8 mouse cellular contexts compared by ENCODE assay signal in the genomic region with DNA sequence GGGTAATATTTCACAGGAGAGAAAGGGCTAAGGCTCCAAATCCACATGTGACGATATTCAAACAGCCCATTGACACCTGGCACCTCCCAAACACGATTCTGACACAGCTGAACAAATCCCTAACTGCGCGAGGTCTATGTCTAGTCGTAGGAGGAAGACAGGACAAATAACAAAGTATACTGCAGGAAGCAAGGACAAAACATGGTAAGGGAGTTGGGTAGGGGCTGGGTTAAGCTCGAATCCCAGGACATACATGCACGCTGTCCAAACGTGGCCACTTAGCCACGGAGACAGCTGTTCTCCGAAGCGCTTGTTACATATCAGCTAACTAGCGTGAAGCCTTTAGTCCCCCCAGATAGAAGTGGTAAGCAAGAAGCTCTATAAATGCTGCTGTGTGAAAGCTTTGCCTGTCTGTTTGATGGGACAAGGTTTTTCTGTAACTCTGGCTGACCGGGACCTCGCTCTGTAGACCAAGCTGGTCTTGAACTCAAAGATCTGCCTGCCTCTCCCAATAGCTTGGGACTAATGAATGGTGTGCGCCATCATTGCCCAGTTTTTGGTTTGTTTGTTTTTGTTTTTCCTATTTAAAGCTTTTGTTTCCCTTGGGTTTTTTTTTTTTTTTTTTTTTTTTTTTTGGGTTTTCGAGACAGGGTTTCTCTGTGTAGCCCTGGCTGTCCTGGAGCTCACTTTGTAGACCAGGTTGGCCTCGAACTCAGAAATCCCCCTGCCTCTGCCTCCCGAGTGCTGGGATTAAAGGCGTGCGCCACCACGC. TPM values are rescaled to one million over a fixed set of nuclear protein-coding genes. Genes with fewer than 3 reads are reported as not detected.
DNase-seq lines count a peak whose midpoint lies in the region; ATAC-seq and TF ChIP-seq lines count a peak whose summit lies in the region.

No protein-coding gene starts in this region.

- H3K27ac ChIP-seq in layer of hippocampus, adult 2 months, result peak overlapping the region; percentile 91
- H3K27ac ChIP-seq in cortical plate, adult 2 months (ENCODE audit: insufficient read depth, low read length), result no peak overlapping the region
- H3K27ac ChIP-seq in liver, postnatal 0 days (ENCODE audit: low read depth), result peak overlapping the region; percentile 99

- H3K9ac ChIP-seq in liver, postnatal 0 days (replicated peaks), result peak overlapping the region; percentile 100

- H3K4me2 ChIP-seq in liver, postnatal 0 days (ENCODE audit: low read depth, low read length), result peak overlapping the region; percentile 87

- peak overlapping the region; percentile 66 for H3K4me3 ChIP-seq in layer of hippocampus, adult 2 months
- peak overlapping the region; percentile 26 for H3K4me3 ChIP-seq in cortical plate, adult 2 months (ENCODE audit: insufficient read depth, low read length)
- H3K4me3 ChIP-seq in liver, postnatal 0 days (ENCODE audit: low read depth, low read length), result peak overlapping the region; percentile 99

- no peak for DNase-seq in layer of hippocampus, adult 2 months (ENCODE audit: low spot score in 2 of 2)
- no peak for DNase-seq in layer of hippocampus, adult 9-10 months (ENCODE audit: low spot score)
- DNase-seq in liver, postnatal 0 days, result no peak
- DNase-seq in right cerebral cortex, postnatal 4 days, result no peak
- DNase-seq in right cerebral cortex, postnatal 14 days, result no peak
- DNase-seq in layer of hippocampus, postnatal 25 days (ENCODE audit: extremely low spot score in 1 of 2, low spot score in 1 of 2), result no peak

- H3K36me3 ChIP-seq in liver, postnatal 0 days (replicated peaks; ENCODE audit: insufficient read depth, low read length), result peaks cover 10% of the 10 kb centered on the region

- no peak for TF ChIP-seq POLR2A in cortical plate, adult 2 months (IDR thresholded peaks at IDR 0.05; ENCODE audit: extremely low read depth, insufficient read depth, low read length)

- no peak for TF ChIP-seq EP300 in liver, postnatal 0 days (IDR thresholded peaks at IDR 0.05; ENCODE audit: low read depth)

- no peak for TF ChIP-seq CTCF in layer of hippocampus, adult 2 months (conservative IDR thresholded peaks at IDR 0.05)
- TF ChIP-seq CTCF in cortical plate, adult 2 months (IDR thresholded peaks at IDR 0.05; ENCODE audit: extremely low read depth, insufficient read depth, low read length), result no peak
- TF ChIP-seq CTCF in liver, postnatal 0 days (IDR thresholded peaks at IDR 0.05; ENCODE audit: low read depth), result no peak

- WGBS in liver, postnatal 0 days (ENCODE audit: insufficient replicate concordance), result 38% methylated on average over 20 of the region's 21 CpGs

- H3K27me3 ChIP-seq in liver, postnatal 0 days (ENCODE audit: insufficient read depth, low read length), result no peaks in the 10 kb centered on the region

- ATAC-seq in hematopoietic stem cell, adult 5-6 weeks (replicated peaks in 1 of 2; ENCODE audit: insufficient read depth in 1 of 2, low FRiP score in 2 of 2, low TSS enrichment in 1 of 2, low read depth in 1 of 2, poor library complexity in 2 of 2, severe bottlenecking in 2 of 2), result peak; percentile 33 to 36; a peak in 2 of 4 replicates
- ATAC-seq in liver, postnatal 0 days, result peak; percentile 5; the same call in 1 of the 2 replicates

- no peaks in the 10 kb centered on the region for H3K9me3 ChIP-seq in liver, postnatal 0 days (ENCODE audit: low read length)

- H3K4me1 ChIP-seq in cortical plate, adult 2 months (ENCODE audit: control insufficient read depth, insufficient read depth, low read length), result peaks cover 3% of the 10 kb centered on the region
- peaks cover 22% of the 10 kb centered on the region for H3K4me1 ChIP-seq in liver, postnatal 0 days (ENCODE audit: insufficient read depth)

RNA-seq across cellular contexts. Expression of gene Fbxw2, which starts 0.5 kb away (rescaled TPM):
- total RNA-seq in layer of hippocampus, adult 2 months (2021), result 10 to 100 TPM; 78.2 to 84.0 TPM
- 83.2 and 83.8 TPM in 2 replicates for polyA plus RNA-seq in cortical plate, adult 2 months (2012; rRNA removed)
- 76.7 and 81.1 TPM in 2 replicates for total RNA-seq in hematopoietic stem cell, adult 5-6 weeks (2017)
- polyA plus RNA-seq in liver, postnatal 0 days (2015; fragmentation: Nextera tagmentation; extraction: Ambion mirVana), result 36.1 and 38.3 TPM in 2 replicates
- 10 to 100 TPM; 82.5 to 84.3 TPM for total RNA-seq in layer of hippocampus, postnatal 25 days (2021)

RNA-seq across cellular contexts. Expression of gene Gm34653, which starts 6.2 kb away (rescaled TPM):
- not detected for total RNA-seq in layer of hippocampus, adult 2 months (2021)
- polyA plus RNA-seq in cortical plate, adult 2 months (2012; rRNA removed), result not detected in 2 replicates
- not detected in 2 replicates for total RNA-seq in hematopoietic stem cell, adult 5-6 weeks (2017)
- 0.06 TPM in 1 of 2 replicates, not detected in the other for polyA plus RNA-seq in liver, postnatal 0 days (2015; fragmentation: Nextera tagmentation; extraction: Ambion mirVana)
- not detected for total RNA-seq in layer of hippocampus, postnatal 25 days (2021)

RNA-seq across cellular contexts. Expression of gene Rabepk, which starts 26.9 kb away (rescaled TPM):
- total RNA-seq in layer of hippocampus, adult 2 months (2021), result 10 to 100 TPM; 27.8 to 33.7 TPM
- polyA plus RNA-seq in cortical plate, adult 2 months (2012; rRNA removed), result 37.1 and 38.2 TPM in 2 replicates
- total RNA-seq in hematopoietic stem cell, adult 5-6 weeks (2017), result 34.9 and 66.2 TPM in 2 replicates
- polyA plus RNA-seq in liver, postnatal 0 days (2015; fragmentation: Nextera tagmentation; extraction: Ambion mirVana), result 17.0 and 20.4 TPM in 2 replicates
- total RNA-seq in layer of hippocampus, postnatal 25 days (2021), result 10 to 100 TPM; 29.6 to 34.6 TPM

RNA-seq across cellular contexts. Expression of gene Cutal, which starts 47.5 kb away (rescaled TPM):
- total RNA-seq in layer of hippocampus, adult 2 months (2021), result under 1 TPM; 0.15 to 0.41 TPM
- 0.52 and 0.62 TPM in 2 replicates for polyA plus RNA-seq in cortical plate, adult 2 months (2012; rRNA removed)
- total RNA-seq in hematopoietic stem cell, adult 5-6 weeks (2017), result not detected in 2 replicates
- polyA plus RNA-seq in liver, postnatal 0 days (2015; fragmentation: Nextera tagmentation; extraction: Ambion mirVana), result 7.2 and 8.5 TPM in 2 replicates
- total RNA-seq in layer of hippocampus, postnatal 25 days (2021), result under 1 TPM; 0.44 to 0.49 TPM

RNA-seq across cellular contexts. Expression of gene Psmd5, which starts 48.1 kb away (rescaled TPM):
- total RNA-seq in layer of hippocampus, adult 2 months (2021), result 10 to 100 TPM; 36.1 to 43.1 TPM
- polyA plus RNA-seq in cortical plate, adult 2 months (2012; rRNA removed), result 41.7 and 43.9 TPM in 2 replicates
- total RNA-seq in hematopoietic stem cell, adult 5-6 weeks (2017), result 27.8 and 54.6 TPM in 2 replicates
- polyA plus RNA-seq in liver, postnatal 0 days (2015; fragmentation: Nextera tagmentation; extraction: Ambion mirVana), result 36.0 and 37.3 TPM in 2 replicates
- 10 to 100 TPM; 40.2 to 46.1 TPM for total RNA-seq in layer of hippocampus, postnatal 25 days (2021)

Comparison
In these comparisons a context has a peak if more than half of its experiments do, and no peak if none do; other contexts are left out.
1. H3K4me3 ChIP-seq: peak in every context shown above with its lines; median percentile 99 in liver, postnatal 0 days; 66 in layer of hippocampus, adult 2 months; 26 in cortical plate, adult 2 months.